Mouse (Mus musculus): ENCODE data around the gene Itpripl2. TPM values are rescaled to one million over a fixed set of nuclear protein-coding genes. Genes with fewer than 3 reads are reported as not detected.

Gene Itpripl2
- total and polyA plus RNA-seq, 3 experiments = not detected

DNA sequence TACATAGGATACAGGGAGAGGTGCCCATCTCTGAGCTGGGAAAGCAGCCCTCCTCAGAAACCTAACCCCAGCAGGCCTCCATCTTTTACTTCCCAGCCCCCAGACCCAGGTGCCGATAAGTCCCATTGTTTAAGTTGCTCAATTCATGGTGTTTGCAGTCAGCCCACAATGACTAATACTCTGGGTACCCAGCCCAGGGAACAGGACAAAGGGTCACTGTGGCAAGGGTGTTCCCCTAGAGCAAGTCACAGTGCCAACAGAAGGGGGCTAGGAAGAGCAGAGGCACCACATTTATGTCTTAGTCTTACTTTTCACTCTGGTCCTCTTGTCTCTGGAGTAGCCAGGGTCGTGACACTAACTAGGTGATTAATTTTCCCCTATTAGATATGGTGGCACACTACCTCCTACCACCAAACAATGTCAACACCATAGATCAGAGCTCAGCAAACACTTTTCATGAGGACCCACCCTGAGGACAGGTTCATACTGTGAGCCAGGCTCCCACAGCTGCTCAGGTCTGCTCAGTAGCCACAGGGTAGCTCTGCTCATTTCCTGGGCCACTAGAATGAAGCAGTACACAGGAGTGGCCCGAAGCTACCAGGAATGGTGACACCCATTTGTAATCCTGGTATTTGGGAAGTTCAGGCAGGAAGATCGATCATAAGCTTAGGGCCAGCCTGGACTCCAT is 3.3 kb upstream of the Itpripl2 start:
- H3K4me1 ChIP-seq (ENCODE audit: control insufficient read depth in 1 of 2, insufficient read depth in 2 of 2) = peaks cover 0 to 4% of the 10 kb centered on the region in 2 experiments; a peak in 1 of 4 replicates
- no peak for DNase-seq (ENCODE audit: extremely low read depth)

GRCm38 (mm10) chr7:118493892-118494291 is 2.1 kb upstream of the Itpripl2 start:
- Histone ChIP-seq H3K27ac (ENCODE audit: insufficient read depth, low read depth) (no peak overlapping the region), H3K4me3 (replicated peaks in 1 of 3; ENCODE audit: low read depth in 2 of 3, low read length in 2 of 3, poor library complexity in 1 of 3) (no peak overlapping the region), H3K27me3 (replicated peaks) (no peaks in the 10 kb centered on the region), H3K4me2 (ENCODE audit: insufficient read depth, low read depth, poor library complexity, severe bottlenecking) (no peak overlapping the region), H3K9me3 (replicated peaks; ENCODE audit: low read length) (peaks cover 9% of the 10 kb centered on the region), H3K4me1 (ENCODE audit: control insufficient read depth in 1 of 2, insufficient read depth in 2 of 2) (peaks cover 0 to 2% of the 10 kb centered on the region in 2 experiments; a peak in 1 of 4 replicates), H3K79me2 (replicated peaks; ENCODE audit: control insufficient read depth, extremely low read depth, insufficient read depth, poor library complexity, severe bottlenecking) (no peaks in the 10 kb centered on the region), H3K36me3 (replicated peaks in 1 of 2; ENCODE audit: control insufficient read depth in 1 of 2, insufficient read depth in 1 of 2, low read length in 1 of 2) (no peaks in the 10 kb centered on the region), H3K9ac (ENCODE audit: insufficient read depth, low read depth) (no peak overlapping the region)
- no peak for DNase-seq (ENCODE audit: extremely low read depth)
- dilution Hi-C loops (cut with MboI; ENCODE audit: extremely low pct_ligation_motif_present, extremely low pct_unique_long_range_greater_than_20kb, low sequenced_read_pairs) = no loop called here
- in situ Hi-C loops (cut with MboI; ENCODE audit: low pct_ligation_motif_present, low pct_unique_long_range_greater_than_20kb, low sequenced_read_pairs) = no loop called here
- TF ChIP-seq MXI1 (IDR thresholded peaks at IDR 0.05; ENCODE audit: low read depth, low read length) (no peak), MYC (IDR thresholded peaks at IDR 0.05; ENCODE audit: low read depth, low read length) (no peak), POLR2AphosphoS2 (IDR thresholded peaks at IDR 0.05; ENCODE audit: low read depth, low read length) (no peak), ZMIZ1 (IDR thresholded peaks at IDR 0.05; ENCODE audit: low read depth, low read length) (no peak), NELFE (IDR thresholded peaks at IDR 0.05; ENCODE audit: low read depth, low read length) (no peak), KAT2A (IDR thresholded peaks at IDR 0.05; ENCODE audit: insufficient replicate concordance, low read length) (no peak), ELF1 (IDR thresholded peaks at IDR 0.05; ENCODE audit: low read depth, low read length) (no peak), ETS1 (conservative IDR thresholded peaks at IDR 0.05; ENCODE audit: low read depth, low read length) (no peak), MAZ (IDR thresholded peaks at IDR 0.05; ENCODE audit: low read depth, low read length) (no peak), TBP (conservative IDR thresholded peaks at IDR 0.05; ENCODE audit: low read depth, low read length) (no peak), RAD21 (IDR thresholded peaks at IDR 0.05; ENCODE audit: low read depth, low read length) (no peak), E2F4 (IDR thresholded peaks at IDR 0.05; ENCODE audit: insufficient replicate concordance, low read depth, low read length) (no peak), CHD2 (IDR thresholded peaks at IDR 0.05; ENCODE audit: low read length) (no peak)

More for the DNA sequence above, 3.3 kb upstream of the Itpripl2 start:
- dilution Hi-C loops (cut with MboI; ENCODE audit: extremely low pct_ligation_motif_present, extremely low pct_unique_long_range_greater_than_20kb, low sequenced_read_pairs) = no loop called here
- H3K4me2 ChIP-seq (ENCODE audit: insufficient read depth, low read depth, poor library complexity, severe bottlenecking) = no peak overlapping the region
- H3K27me3 ChIP-seq (replicated peaks) = no peaks in the 10 kb centered on the region
- no peak overlapping the region for H3K4me3 ChIP-seq (replicated peaks in 1 of 3; ENCODE audit: low read depth in 2 of 3, low read length in 2 of 3, poor library complexity in 1 of 3)
- H3K27ac ChIP-seq (ENCODE audit: insufficient read depth, low read depth) = no peak overlapping the region
- in situ Hi-C loops (cut with MboI; ENCODE audit: low pct_ligation_motif_present, low pct_unique_long_range_greater_than_20kb, low sequenced_read_pairs) = no loop called here
- H3K9me3 ChIP-seq (replicated peaks; ENCODE audit: low read length) = peaks cover 9% of the 10 kb centered on the region
- no peaks in the 10 kb centered on the region for H3K79me2 ChIP-seq (replicated peaks; ENCODE audit: control insufficient read depth, extremely low read depth, insufficient read depth, poor library complexity, severe bottlenecking)
- H3K9ac ChIP-seq (ENCODE audit: insufficient read depth, low read depth) = no peak overlapping the region
- TF ChIP-seq SMC3 (IDR thresholded peaks at IDR 0.05; ENCODE audit: low read depth, low read length) = no peak
- TF ChIP-seq MXI1 (IDR thresholded peaks at IDR 0.05; ENCODE audit: low read depth, low read length) = no peak
- no peak for TF ChIP-seq POLR2A (IDR thresholded peaks at IDR 0.05; ENCODE audit: low read depth, low read length)
- TF ChIP-seq ZKSCAN1 (IDR thresholded peaks at IDR 0.05; ENCODE audit: borderline replicate concordance, low read depth, low read length) = no peak
- TF ChIP-seq GABPA (IDR thresholded peaks at IDR 0.05; ENCODE audit: insufficient replicate concordance, low read depth, low read length) = no peak
- TF ChIP-seq CTCF (conservative IDR thresholded peaks at IDR 0.05 in 1 of 2, IDR thresholded peaks at IDR 0.05 in 1 of 2; ENCODE audit: low read depth in 2 of 2, low read length in 2 of 2) = no peak
- no peak for TF ChIP-seq ZMIZ1 (IDR thresholded peaks at IDR 0.05; ENCODE audit: low read depth, low read length)
- TF ChIP-seq IRF4 (IDR thresholded peaks at IDR 0.05; ENCODE audit: low read depth, low read length) = no peak
- no peak for TF ChIP-seq NRF1 (IDR thresholded peaks at IDR 0.05; ENCODE audit: low read depth, low read length)
- TF ChIP-seq MAFK (IDR thresholded peaks at IDR 0.05; ENCODE audit: insufficient replicate concordance, low read length) = no peak
- no peak for TF ChIP-seq NELFE (IDR thresholded peaks at IDR 0.05; ENCODE audit: low read depth, low read length)
- TF ChIP-seq PAX5 (IDR thresholded peaks at IDR 0.05; ENCODE audit: low read length) = no peak
- no peak for TF ChIP-seq CHD1 (IDR thresholded peaks at IDR 0.05; ENCODE audit: low read depth, low read length)
- no peak for TF ChIP-seq MEF2A (IDR thresholded peaks at IDR 0.05; ENCODE audit: borderline replicate concordance, low read depth, low read length)
- TF ChIP-seq HCFC1 (IDR thresholded peaks at IDR 0.05; ENCODE audit: low read depth, low read length) = no peak
- no peak for TF ChIP-seq CHD2 (IDR thresholded peaks at IDR 0.05; ENCODE audit: low read length)
- no peak for TF ChIP-seq POLR2AphosphoS2 (IDR thresholded peaks at IDR 0.05; ENCODE audit: low read depth, low read length)
- no peaks in the 10 kb centered on the region for H3K36me3 ChIP-seq (replicated peaks in 1 of 2; ENCODE audit: control insufficient read depth in 1 of 2, insufficient read depth in 1 of 2, low read length in 1 of 2)
